Mouse (Mus musculus) mouse trophoblast stem cell (cell line): ENCODE data around the gene Olfr295.

Source experiments
- in situ Hi-C, 2 experiments: fragments of 300-500 bp; cut with MseI, MboI; formaldehyde crosslinking; loops; 2 replicates in 1 of 2; 3 replicates in 1 of 2; pipeline ENCODE4 v1.15.1; 2025

Olfr295 gene

DNA sequence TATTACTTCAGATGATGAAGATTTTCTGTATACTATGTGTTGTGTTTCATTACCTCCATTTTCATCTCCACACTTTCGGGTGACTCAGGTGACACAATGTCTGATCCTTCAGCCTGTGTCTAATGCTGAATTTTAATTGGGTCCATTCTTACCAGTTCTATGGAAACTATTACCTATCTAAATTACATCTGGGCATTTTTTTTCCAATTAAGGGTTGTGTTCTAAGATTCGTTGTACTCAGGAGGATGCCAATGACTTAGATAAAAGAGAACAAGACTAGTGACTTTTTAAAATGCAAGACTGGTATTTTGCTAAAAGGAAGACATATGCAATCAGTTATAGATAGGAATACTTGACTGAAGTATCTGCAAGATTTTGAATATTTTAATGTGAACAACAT, at the start of gene Olfr295:
TSS of gene Olfr295 (plus strand) at position 301 of the 400 bp plus-strand sequence.
- in situ Hi-C loops: no loop called here

DNA sequence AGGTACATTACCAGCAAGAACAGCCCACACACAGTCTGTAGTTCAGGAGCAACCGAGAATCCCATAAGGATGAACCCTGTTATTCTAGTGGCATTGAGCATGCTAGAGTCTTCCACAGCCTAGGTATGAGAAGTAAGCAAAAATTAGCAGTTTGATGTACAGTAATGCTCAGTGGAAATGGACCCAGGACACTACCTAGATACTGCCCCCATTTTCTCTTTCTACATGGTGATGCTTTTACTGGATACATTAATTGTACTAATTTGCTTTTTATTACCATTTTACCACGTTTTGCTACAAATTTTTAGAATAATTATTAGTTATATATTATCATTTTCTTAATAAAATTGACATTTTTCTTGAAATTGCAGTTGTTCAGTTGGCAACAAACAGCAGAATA, 32.9 kb downstream of the Olfr295 start, which contains the start of gene Olfr294:
TSS of gene Olfr294 (minus strand) at position 101 of the 400 bp plus-strand sequence.
- in situ Hi-C loops: no loop called here
